Mouse (Mus musculus): ENCODE data around the gene Themis3.

- TF ChIP-seq POLR2A (IDR thresholded peaks at IDR 0.05; ENCODE audit: insufficient read length, low read depth) (no peak), REST (IDR thresholded peaks at IDR 0.05; ENCODE audit: insufficient read depth, insufficient read length) (no peak), E2F4 (IDR thresholded peaks at IDR 0.05; ENCODE audit: insufficient read depth) (no peak), MYOD1 (IDR thresholded peaks at IDR 0.05; ENCODE audit: control insufficient read depth in 1 of 3, insufficient read length in 2 of 3, low read depth in 2 of 3) (no peak)
Measured at GRCm38 (mm10) chr17:66594435-66594834, at the start of gene Themis3.
